Mouse (Mus musculus) frontal cortex, postnatal 10 days (tissue): ENCODE measurements at regions not wholly inside any gene's neighbourhood (a gene's known extent, or its start where the extent isn't known, plus 50 kb on each side); places are given as distances from the start of the nearest gene placed in this dataset.
"Not testable (repeated sequence)": the region's sequence is repeated elsewhere in the genome, so short reads cannot be mapped to it uniquely, and the experiment has no call there.

Source experiments
- DNase-seq, 2 experiments: peaks; one replicate each; pipeline ENCODE4 v3.0.0; 2022; ENCODE audit warnings: low spot score in 2 of 2, mixed read lengths in 1 of 2

DNA sequence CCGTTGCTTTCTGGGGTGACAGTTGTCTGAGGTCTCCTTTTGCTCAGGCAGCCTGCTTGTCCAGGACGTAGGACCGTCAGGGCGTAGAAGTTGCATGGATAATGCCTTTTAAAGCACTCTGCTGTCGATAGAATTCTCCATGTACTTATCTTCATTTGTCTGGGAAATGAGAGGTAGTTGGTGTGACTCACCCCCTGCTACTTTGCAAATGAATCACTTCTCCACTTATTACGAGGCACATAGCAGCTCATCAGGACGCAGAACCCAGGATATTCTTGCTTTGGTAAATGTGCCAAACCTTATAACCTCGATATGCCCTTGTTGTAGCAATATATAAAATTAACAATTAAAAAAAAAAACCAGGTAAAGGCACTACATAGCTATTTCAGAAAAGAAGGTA, 159.7 kb upstream of the Smlr1 start:
- no peak for DNase-seq

DNA sequence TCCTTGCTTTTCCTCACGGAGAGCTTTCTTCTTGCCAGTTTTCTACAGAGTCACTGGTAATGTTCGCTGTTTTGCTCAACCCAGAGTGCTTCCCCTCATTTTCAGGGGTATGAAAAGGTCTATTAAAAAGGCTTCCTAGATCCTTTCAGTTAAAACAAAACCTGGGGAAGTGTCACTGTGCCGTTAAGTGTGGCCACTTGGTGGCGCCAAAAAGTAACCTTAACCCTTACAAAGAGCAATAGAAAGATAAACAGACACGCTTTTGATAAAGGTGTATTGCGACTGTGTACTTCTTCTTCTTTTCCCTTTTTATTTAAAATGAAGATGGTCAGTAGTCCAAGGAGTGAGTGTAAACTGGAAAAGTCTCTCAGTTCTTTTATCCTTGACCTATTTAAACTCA, 145.2 kb upstream of the Smlr1 start:
- DNase-seq, result peak in 1 of 2 experiments; percentile 57

DNA sequence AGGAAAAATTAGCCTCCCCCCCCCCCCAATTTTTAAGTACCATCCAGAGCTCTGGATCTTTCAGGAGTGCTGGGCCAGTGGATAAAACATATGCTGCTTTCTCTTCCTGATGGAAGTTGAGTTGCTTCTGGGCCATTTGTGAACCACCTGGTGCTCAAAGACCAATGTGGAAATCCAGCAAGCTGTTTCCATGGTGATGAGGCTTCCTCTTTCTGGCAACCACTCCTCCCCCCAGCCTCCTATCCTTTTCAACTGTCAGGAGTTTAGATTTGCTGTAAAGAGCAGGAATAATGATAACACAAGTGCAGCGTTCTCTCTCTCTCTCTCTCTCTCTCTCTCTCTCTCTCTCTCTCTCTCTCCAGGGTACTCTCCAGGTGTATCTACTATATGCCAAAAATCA, 141.8 kb upstream of the Smlr1 start:
- peak in 1 of 2 experiments; percentile 27 for DNase-seq

DNA sequence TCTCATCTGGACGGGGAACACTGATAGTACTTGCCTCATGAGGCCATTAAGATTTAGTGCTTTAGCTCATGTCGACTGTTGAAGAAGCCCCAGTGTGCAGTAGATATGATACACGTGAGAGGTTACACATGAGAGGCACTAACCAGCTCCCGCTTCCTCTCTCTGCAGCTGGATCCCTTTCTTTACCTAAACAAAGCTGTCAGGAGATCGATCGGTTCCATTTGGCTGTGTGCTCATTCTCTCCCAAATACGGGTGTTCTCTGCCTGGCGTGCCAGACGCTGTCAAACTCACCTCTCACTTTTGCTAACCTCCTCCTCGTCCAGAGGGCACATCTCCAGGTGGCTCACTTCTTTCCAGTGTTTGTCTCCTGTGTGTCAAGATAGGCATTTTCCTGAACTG, 139.3 kb upstream of the Smlr1 start:
- no peak for DNase-seq

DNA sequence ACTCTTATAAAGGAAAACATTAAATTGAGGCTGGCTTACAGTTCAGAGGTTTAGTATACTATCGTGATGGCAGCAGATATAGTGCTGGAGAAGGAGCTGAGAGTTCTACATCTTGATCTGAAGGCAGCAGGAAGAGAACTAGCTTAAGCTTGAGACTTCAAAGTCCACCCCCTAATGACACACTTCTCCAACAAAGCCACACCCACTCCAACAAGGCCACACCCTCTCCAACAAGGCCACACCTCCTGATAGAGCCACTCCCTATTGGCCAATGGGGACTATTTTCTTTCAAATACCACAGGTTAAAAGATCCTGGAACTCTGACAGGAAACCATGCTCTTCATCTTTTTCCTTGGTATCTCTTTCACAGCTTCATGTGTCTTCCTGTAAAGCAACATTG, 134.0 kb upstream of the Smlr1 start:
- DNase-seq, result no peak

DNA sequence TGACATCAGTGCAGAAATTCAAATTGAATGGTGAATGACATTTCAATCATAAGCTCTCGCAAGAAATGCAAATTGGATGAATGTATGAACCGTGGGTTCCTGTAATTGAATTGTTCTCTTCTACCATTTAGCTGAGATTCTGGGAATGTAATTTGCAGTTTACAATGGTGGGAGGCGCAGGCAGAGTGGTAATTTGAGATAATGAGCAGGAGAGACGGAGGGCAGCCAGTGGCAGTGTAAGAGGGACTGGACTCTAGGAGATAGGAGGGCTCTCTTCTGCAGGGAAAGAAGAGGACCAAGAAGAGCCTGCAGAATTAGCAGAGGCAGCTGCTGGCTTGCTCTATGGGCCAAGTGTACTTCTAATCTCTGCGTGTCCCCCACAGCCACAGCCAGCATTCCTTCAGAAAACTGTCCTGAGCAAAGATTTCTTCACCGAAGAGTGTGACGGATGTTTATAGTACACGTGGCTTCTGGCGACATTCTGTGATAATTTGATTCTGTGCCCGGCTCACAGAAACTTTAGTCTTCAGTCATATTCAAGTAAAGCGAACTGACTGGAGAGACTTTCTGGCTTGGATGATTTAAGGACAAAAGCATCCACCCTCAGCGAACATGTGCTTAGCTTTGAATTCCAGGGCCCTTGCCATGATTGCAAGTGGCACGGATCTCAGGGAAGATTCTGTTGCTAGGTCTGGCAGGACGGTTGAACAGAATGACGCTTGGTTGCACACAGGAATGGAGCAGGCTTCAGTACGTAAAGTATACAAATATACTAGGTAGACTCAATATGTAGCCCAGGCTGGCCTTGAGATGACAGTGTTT, 116.9 kb upstream of the Smlr1 start:
- DNase-seq, result no peak

DNA sequence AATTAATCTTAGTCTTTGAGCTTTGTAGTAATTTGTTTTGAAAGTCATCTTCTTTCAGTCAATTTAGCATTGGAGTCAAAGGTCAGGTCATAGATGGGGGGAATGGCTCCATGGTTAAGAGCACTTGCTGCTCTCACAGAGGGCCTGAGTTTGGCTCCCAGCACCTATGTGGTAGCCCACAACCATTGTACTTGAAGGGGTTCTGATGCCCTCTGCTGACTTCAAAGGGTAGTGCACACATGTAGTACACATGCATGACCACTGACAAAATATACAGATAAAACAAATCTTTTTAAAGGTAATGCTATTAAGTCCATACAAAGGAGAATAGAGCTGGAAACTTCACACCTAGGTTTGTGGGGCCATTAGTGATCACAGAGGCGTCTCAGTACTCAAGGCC, 111.7 kb upstream of the Smlr1 start:
- no peak for DNase-seq

DNA sequence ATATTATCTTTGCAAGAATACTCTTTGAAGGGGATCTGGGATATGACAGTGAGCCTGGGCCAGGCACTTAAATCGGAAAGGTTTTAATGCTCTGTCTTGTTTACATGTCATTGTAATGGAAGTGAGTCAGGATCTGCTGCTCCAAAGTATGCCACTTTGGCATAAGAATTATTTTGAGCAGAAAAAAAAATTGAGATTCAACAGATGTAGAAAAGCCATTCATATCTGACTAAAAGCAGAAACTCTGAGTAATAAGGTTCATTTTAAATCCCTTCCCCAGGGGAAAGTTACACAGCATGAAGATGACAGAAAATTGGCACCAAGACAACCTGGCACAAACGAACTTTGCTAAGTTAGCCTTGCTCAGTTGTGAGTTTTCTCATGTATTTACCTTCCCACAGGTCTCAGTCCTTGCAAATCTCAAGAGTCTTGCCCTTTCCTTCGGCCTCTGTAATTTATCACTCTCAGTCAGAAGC, 107.5 kb upstream of the Smlr1 start:
- no peak for DNase-seq

DNA sequence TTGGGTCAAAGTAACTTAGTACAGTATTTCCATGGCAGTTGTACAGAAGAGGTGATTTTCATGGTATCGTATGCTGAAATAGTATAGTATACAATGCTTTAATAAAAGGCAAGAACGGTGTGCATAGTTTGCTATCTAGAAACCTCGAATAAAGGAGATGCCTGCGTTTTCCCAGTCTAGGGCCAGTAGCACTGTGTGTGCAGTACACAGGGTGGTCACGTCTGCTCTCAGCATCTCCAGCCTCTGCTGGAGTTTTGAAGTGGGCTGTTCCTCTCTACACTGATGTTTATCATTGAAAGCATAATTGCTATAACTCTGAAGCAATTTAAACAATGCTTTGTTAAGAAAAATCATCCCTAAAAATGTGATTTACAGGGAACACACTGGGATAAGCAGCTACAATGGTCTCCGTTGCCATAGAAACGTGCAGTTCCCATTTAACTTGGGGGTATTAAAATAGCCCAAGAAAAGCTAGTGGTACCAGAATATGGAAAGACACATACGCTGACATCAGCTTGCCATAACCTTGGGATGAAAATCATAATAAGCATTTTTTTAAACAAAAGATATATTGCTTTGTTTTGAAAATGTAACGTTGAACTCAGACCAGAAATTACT, 106.1 kb upstream of the Smlr1 start:
- no peak for DNase-seq

DNA sequence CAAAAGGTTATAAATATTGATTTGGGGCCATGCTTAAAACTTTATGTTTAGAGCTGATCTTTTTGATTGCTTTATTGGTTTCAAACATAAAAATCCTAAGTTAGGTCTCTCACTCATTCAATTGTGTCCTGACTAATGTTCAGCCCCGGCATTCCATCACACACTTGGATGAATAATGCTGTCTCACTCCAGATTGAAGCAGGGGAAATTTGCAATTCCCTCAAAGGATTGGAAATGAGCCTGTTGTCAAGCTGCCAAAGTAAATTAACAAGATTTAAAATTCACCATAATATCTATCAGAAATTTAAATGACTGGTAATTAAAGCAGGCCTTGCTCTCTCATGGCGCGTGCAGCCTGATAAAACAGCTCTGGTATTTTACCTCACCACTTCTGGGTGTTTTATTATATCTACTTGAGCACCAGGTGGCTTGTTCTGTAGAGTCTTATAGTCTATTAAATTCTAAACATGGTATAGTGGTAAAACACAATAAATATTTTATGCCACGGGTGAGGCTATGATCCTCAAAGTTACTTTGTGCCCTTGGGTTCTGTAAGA, 97.1 kb upstream of the Smlr1 start:
- no peak for DNase-seq

DNA sequence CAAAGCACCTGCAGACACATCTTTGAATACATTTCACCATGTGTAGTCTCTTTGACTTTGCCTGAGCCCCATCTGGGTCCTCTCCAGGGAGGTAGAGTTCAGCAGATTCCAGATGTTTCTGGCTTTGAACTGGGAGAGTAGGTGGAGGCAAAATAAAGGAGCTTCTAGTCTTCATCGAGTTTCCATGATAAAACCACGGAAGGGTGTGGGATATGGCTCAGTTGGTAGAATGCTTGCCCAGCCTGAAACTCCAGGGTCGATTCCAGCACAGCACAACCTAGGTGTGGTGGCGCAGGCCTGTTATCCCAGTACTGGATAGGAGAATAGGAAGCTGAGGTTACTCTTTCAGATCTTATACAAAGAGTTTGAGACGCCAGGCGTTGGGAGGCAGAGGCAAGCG, 96.2 kb upstream of the Smlr1 start:
- DNase-seq, result no peak

DNA sequence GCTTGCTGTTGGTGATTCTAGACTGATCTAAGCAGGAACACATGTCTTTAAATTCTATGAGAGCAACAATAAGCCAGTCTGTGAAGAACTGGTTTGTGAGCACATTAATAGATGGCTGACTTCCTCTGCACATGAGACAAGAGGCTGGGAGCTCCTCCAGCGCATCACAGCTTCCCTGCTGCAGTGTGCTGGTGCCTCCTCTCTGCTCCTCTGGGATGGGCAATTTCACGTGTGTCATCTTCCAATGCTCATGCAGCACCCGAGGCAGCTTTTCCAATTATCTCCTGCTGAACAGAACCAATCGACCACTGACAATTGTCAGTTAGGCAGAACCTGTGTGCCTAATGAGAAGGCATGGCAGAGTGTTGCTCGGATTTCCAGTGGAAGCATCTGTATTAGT, 86.5 kb upstream of the Smlr1 start:
- DNase-seq, result no peak

DNA sequence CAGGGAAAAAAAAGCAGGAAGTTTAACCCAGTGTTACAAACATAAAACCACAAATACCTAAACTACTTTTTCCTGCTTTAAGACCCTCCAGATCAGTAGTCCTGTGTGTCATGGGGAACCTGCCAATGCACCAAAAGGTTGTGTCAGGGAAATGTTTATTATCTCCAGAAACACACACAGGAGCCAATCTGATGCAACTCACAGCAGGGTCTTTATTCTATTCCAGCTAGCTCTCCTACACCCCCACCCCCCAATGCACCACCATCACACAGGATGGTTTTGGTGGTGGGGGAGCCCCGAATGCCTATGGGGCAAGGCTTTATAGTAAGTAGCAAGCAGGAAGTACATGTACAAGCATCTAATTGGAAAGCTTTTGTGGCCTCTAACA, 85.7 kb upstream of the Smlr1 start:
- not testable (repeated sequence) for DNase-seq

DNA sequence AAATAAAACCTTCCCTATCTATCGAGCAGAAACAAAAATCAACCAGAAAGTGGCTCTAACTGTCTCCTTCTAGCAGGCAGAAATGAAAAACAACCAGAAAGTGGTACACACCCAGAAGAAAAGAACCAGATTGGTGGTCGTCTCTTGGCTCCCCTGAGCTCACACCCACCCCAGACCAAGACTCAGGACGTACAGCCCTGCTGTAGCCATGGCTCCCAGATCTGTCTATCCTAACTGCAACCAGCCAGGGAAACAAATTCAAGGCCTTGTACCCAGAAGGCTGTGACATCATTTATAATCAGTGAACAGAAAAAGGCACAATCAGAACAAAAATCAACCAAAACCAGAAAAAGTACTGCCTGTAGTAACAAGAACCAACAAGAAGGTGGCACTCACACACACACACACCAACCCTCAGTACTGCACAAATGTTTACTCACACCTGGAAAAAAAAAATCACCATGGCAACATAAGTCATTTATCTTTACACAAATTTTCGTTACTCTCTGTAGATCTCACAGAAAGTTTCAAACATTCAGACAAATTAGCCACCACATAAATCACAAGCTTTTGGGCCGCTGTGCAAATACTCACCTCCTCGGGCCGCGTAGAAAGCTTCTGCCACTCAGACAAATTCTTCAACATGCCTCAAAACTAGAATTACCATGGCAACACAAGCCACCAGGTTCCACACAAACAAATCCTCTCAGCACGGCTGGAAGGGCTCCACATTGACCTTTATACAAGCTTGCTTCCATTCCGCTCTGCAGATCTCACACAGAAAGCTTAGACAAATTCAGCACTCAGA, 85.1 kb upstream of the Smlr1 start:
- DNase-seq, result no peak

DNA sequence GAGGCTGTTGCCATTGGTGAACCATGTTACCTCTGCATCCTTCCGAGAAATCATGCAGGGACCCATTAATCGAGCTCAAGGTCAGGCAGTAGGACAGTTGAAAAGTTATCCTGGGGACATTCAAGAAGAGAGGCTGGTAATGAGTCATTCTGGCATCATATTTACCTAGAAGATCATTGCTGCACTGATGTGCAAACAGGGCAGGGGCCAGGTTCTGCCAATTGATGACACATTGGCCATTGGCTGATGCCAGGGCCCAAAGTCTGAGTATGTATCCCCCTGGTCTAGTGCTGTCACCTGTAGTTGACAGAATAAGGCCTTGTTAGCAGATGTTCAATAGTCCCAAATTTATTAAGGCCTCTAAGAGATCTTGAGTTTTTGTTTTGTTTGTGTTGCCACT, 83.6 kb upstream of the Smlr1 start:
- no peak for DNase-seq

DNA sequence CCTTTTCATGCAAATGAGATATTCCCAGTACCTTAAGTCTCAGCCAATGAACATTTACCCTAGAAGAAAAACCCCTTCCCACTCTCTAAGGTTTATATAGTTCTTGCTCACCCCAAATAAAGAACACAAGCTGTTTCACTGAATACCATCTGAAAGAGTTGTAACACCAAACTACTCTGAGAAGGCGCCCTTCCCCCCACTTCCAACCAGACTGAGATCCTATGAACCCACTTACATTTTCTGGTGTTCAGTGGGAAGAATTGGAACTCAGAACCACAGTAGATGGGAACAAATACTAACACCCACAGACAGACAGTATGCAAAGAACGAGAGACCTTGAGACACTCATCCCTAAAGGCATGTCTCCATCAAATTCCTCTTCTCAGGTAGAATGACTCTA, 65.4 kb upstream of the Smlr1 start:
- DNase-seq, result no peak

DNA sequence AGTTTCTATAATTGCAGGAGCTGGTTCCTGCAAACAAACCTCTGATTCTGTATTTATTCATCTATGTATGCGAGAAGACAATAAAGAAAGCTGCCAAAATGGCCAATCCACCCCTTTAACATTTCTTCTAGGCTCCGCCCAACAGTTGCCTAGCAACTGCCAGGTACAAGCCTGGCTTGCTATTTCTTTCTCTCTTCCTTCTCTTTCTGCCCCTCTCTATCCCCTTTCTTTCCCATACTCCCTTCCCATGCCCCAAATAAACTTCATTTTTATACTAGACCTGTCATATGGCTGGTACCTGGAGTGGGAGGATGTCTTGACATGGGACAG, 53.2 kb upstream of the Smlr1 start:
- no peak for DNase-seq

DNA sequence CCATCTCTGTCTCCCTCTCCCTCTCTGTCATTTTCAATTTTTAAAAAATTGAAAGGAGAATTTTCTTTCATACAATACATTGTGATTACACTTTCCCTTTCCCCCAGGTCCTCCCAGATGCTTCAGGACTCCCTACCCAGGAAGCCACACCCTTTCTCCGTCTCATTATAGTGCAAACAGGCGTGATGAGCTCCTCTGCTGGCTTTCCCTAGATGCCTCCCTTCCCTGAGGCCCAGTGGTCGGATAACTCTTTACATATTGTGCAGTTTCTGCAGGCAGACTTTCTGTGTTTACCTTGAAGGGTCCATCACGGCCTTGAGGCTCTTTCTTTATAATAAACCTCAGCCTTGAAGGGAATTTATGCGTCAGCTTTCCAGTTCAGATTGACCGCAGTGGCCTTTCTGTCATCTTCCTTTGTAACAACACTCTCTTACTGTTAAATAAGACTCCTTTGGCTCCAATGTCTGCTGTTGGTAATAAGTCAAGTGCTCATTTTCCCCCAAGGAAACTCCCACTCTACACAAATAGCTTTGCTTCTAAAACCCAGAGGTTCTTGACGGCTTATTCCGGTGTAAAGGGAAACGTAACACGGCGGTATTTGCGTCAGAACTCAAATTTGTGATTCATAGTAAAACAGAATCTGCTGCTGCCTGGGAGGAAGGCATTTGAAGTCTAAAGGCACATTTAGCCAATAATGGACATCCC, 52.7 kb upstream of the Smlr1 start:
- DNase-seq, result no peak
